Mouse (Mus musculus): ENCODE measurements around the gene Bcam. TPM values are rescaled to one million over a fixed set of nuclear protein-coding genes. Genes with fewer than 3 reads are reported as not detected.

Gene Bcam
- total and polyA plus RNA-seq, 3 experiments: 2.6 to 8.1 TPM; not detected in 1

GRCm38 (mm10) chr7:19710650-19711049 is 60.2 kb downstream of the Bcam start:
- no peak for TF ChIP-seq CHD1 (IDR thresholded peaks at IDR 0.05; ENCODE audit: low read depth, low read length)
- no peak for TF ChIP-seq MAZ (IDR thresholded peaks at IDR 0.05; ENCODE audit: low read depth, low read length)
- TF ChIP-seq KAT2A (conservative IDR thresholded peaks at IDR 0.05; ENCODE audit: low read depth, low read length): no peak
- no peak for TF ChIP-seq CHD2 (IDR thresholded peaks at IDR 0.05; ENCODE audit: low read length)
- TF ChIP-seq ZKSCAN1 (IDR thresholded peaks at IDR 0.05; ENCODE audit: low read depth, low read length): no peak
- no peak for TF ChIP-seq ELF1 (IDR thresholded peaks at IDR 0.05; ENCODE audit: low read depth, low read length)
- no peak for TF ChIP-seq NRF1 (IDR thresholded peaks at IDR 0.05; ENCODE audit: insufficient read depth, low read depth, low read length, poor library complexity, severe bottlenecking)
- TF ChIP-seq POLR2AphosphoS5 (IDR thresholded peaks at IDR 0.05; ENCODE audit: borderline replicate concordance, low read depth, low read length): no peak
- no peak for TF ChIP-seq MYC (IDR thresholded peaks at IDR 0.05; ENCODE audit: low read depth, low read length)
- TF ChIP-seq ZMIZ1 (IDR thresholded peaks at IDR 0.05; ENCODE audit: low read depth, low read length): no peak
- no peak for TF ChIP-seq MXI1 (IDR thresholded peaks at IDR 0.05; ENCODE audit: low read depth, low read length)
- no peak for TF ChIP-seq JUND (IDR thresholded peaks at IDR 0.05; ENCODE audit: low read depth, low read length)
- TF ChIP-seq ZNF384 (IDR thresholded peaks at IDR 0.05; ENCODE audit: low read depth, low read length): no peak
- TF ChIP-seq MEF2A (IDR thresholded peaks at IDR 0.05; ENCODE audit: extremely low read depth, insufficient replicate concordance, low read depth, low read length, poor library complexity, severe bottlenecking): no peak
- no peak for TF ChIP-seq SMC3 (IDR thresholded peaks at IDR 0.05; ENCODE audit: low read depth, low read length)
- TF ChIP-seq BHLHE40 (IDR thresholded peaks at IDR 0.05; ENCODE audit: borderline replicate concordance, low read depth, low read length): no peak
- TF ChIP-seq GABPA (IDR thresholded peaks at IDR 0.05; ENCODE audit: low read depth, low read length): no peak
- TF ChIP-seq HCFC1 (IDR thresholded peaks at IDR 0.05; ENCODE audit: low read depth, low read length): no peak
- no peak for TF ChIP-seq TAL1 (IDR thresholded peaks at IDR 0.05; ENCODE audit: low read length)
- TF ChIP-seq NELFE (IDR thresholded peaks at IDR 0.05; ENCODE audit: low read depth, low read length): no peak
- no peaks in the 10 kb centered on the region for H3K9me3 ChIP-seq (replicated peaks; ENCODE audit: insufficient read depth, low read length)
- H3K79me2 ChIP-seq (ENCODE audit: control insufficient read depth, insufficient read depth, low read length, poor library complexity): peaks cover 20% of the 10 kb centered on the region
- H3K9ac ChIP-seq (ENCODE audit: control insufficient read depth, low read depth, low read length, poor library complexity, severe bottlenecking): no peak overlapping the region
- H3K27me3 ChIP-seq (ENCODE audit: control insufficient read depth in 1 of 2, insufficient read depth in 2 of 2, low read length in 2 of 2): no peaks in the 10 kb centered on the region
- DNase-seq (ENCODE audit: low read depth, low spot score): no peak
- peaks cover 0 to 9% of the 10 kb centered on the region in 2 experiments; a peak in 1 of 4 replicates for H3K4me1 ChIP-seq (ENCODE audit: control insufficient read depth in 1 of 2, insufficient read depth in 2 of 2, low read length in 2 of 2)
- H3K27ac ChIP-seq (ENCODE audit: control insufficient read depth, low read depth, low read length): no peak overlapping the region
- H3K4me3 ChIP-seq (ENCODE audit: control insufficient read depth in 1 of 2, insufficient read depth in 1 of 2, low read depth in 2 of 2, low read length in 2 of 2): no peak overlapping the region
- H3K36me3 ChIP-seq (ENCODE audit: control insufficient read depth in 1 of 2, insufficient read depth in 2 of 2, low read length in 2 of 2): peaks cover 11 to 13% of the 10 kb centered on the region in 2 experiments

Other genes with a start within 250 kb of the Bcam start
- gene Ppp1r37, start 207.9 kb downstream of the Bcam start, total RNA-seq (2012; rRNA removed): 10.0 and 13.6 TPM in 2 replicates
- gene Ppp1r37, start 207.9 kb downstream of the Bcam start, polyA plus RNA-seq (2012; ENCODE audit: insufficient read depth in 1 of 2, insufficient read length in 2 of 2, low read depth in 1 of 2, low replicate concordance in 2 of 2, missing spikeins in 1 of 2): 10 to 100 TPM in 1 of 2 experiments, not detected in 1; 29.0 TPM
- 2.9 and 3.3 TPM in 2 replicates for gene Zfp296, start 193.7 kb downstream of the Bcam start, total RNA-seq (2012; rRNA removed)
- gene Zfp296, start 193.7 kb downstream of the Bcam start, polyA plus RNA-seq (2012; ENCODE audit: insufficient read depth in 1 of 2, insufficient read length in 2 of 2, low read depth in 1 of 2, low replicate concordance in 2 of 2, missing spikeins in 1 of 2): 1 to 10 TPM in 1 of 2 experiments, not detected in 1; 7.8 TPM
- gene Gemin7, start 193.4 kb downstream of the Bcam start, total RNA-seq (2012; rRNA removed): 49.6 and 58.0 TPM in 2 replicates
- 10 to 100 TPM in 1 of 2 experiments, not detected in 1; 78.7 TPM for gene Gemin7, start 193.4 kb downstream of the Bcam start, polyA plus RNA-seq (2012; ENCODE audit: insufficient read depth in 1 of 2, insufficient read length in 2 of 2, low read depth in 1 of 2, low replicate concordance in 2 of 2, missing spikeins in 1 of 2)
- 29.9 and 31.1 TPM in 2 replicates for gene Clasrp, start 166.5 kb downstream of the Bcam start, total RNA-seq (2012; rRNA removed)
- 10 to 100 TPM in 1 of 2 experiments, not detected in 1; 62.2 TPM for gene Clasrp, start 166.5 kb downstream of the Bcam start, polyA plus RNA-seq (2012; ENCODE audit: insufficient read depth in 1 of 2, insufficient read length in 2 of 2, low read depth in 1 of 2, low replicate concordance in 2 of 2, missing spikeins in 1 of 2)
- 4.6 and 6.2 TPM in 2 replicates for gene Relb, start 141.6 kb downstream of the Bcam start, total RNA-seq (2012; rRNA removed)
- gene Relb, start 141.6 kb downstream of the Bcam start, polyA plus RNA-seq (2012; ENCODE audit: insufficient read depth in 1 of 2, insufficient read length in 2 of 2, low read depth in 1 of 2, low replicate concordance in 2 of 2, missing spikeins in 1 of 2): 1 to 10 TPM in 1 of 2 experiments, not detected in 1; 7.7 TPM
- gene Clptm1, start 106.0 kb downstream of the Bcam start, total RNA-seq (2012; rRNA removed): 55.5 and 58.5 TPM in 2 replicates
- gene Clptm1, start 106.0 kb downstream of the Bcam start, polyA plus RNA-seq (2012; ENCODE audit: insufficient read depth in 1 of 2, insufficient read length in 2 of 2, low read depth in 1 of 2, low replicate concordance in 2 of 2, missing spikeins in 1 of 2): 100 to 1,000 TPM in 1 of 2 experiments, 10 to 100 TPM in 1; 62.4 to 102 TPM
- gene Apoc2, start 93.1 kb downstream of the Bcam start, total RNA-seq (2012; rRNA removed): not detected in 2 replicates
- gene Apoc2, start 93.1 kb downstream of the Bcam start, polyA plus RNA-seq (2012; ENCODE audit: insufficient read depth in 1 of 2, insufficient read length in 2 of 2, low read depth in 1 of 2, low replicate concordance in 2 of 2, missing spikeins in 1 of 2): not detected
- gene Gm44805, start 89.6 kb downstream of the Bcam start, total RNA-seq (2012; rRNA removed): not detected in 2 replicates
- gene Gm44805, start 89.6 kb downstream of the Bcam start, polyA plus RNA-seq (2012; ENCODE audit: insufficient read depth in 1 of 2, insufficient read length in 2 of 2, low read depth in 1 of 2, low replicate concordance in 2 of 2, missing spikeins in 1 of 2): not detected
- not detected in 2 replicates for gene Apoc4, start 89.5 kb downstream of the Bcam start, total RNA-seq (2012; rRNA removed)
- not detected for gene Apoc4, start 89.5 kb downstream of the Bcam start, polyA plus RNA-seq (2012; ENCODE audit: insufficient read depth in 1 of 2, insufficient read length in 2 of 2, low read depth in 1 of 2, low replicate concordance in 2 of 2, missing spikeins in 1 of 2)
- not detected in 2 replicates for gene Apoc1, start 78.4 kb downstream of the Bcam start, total RNA-seq (2012; rRNA removed)
- gene Apoc1, start 78.4 kb downstream of the Bcam start, polyA plus RNA-seq (2012; ENCODE audit: insufficient read depth in 1 of 2, insufficient read length in 2 of 2, low read depth in 1 of 2, low replicate concordance in 2 of 2, missing spikeins in 1 of 2): under 1 TPM in 1 of 2 experiments, not detected in 1; 0.35 TPM
- gene Apoe, start 71.8 kb downstream of the Bcam start, total RNA-seq (2012; rRNA removed): 22.6 and 33.3 TPM in 2 replicates
- 10 to 100 TPM in 1 of 2 experiments, not detected in 1; 61.4 TPM for gene Apoe, start 71.8 kb downstream of the Bcam start, polyA plus RNA-seq (2012; ENCODE audit: insufficient read depth in 1 of 2, insufficient read length in 2 of 2, low read depth in 1 of 2, low replicate concordance in 2 of 2, missing spikeins in 1 of 2)
- 288 and 294 TPM in 2 replicates for gene Tomm40, start 55.6 kb downstream of the Bcam start, total RNA-seq (2012; rRNA removed)
- gene Tomm40, start 55.6 kb downstream of the Bcam start, polyA plus RNA-seq (2012; ENCODE audit: insufficient read depth in 1 of 2, insufficient read length in 2 of 2, low read depth in 1 of 2, low replicate concordance in 2 of 2, missing spikeins in 1 of 2): 100 to 1,000 TPM in 1 of 2 experiments, not detected in 1; 403 TPM
- 6.9 TPM in 2 replicates for gene Nectin2, start 20.5 kb downstream of the Bcam start, total RNA-seq (2012; rRNA removed)
- gene Nectin2, start 20.5 kb downstream of the Bcam start, polyA plus RNA-seq (2012; ENCODE audit: insufficient read depth in 1 of 2, insufficient read length in 2 of 2, low read depth in 1 of 2, low replicate concordance in 2 of 2, missing spikeins in 1 of 2): 10 to 100 TPM in 1 of 2 experiments, not detected in 1; 25.6 TPM
- gene Cblc, start 25.8 kb upstream of the Bcam start, total RNA-seq (2012; rRNA removed): not detected in 2 replicates
- not detected for gene Cblc, start 25.8 kb upstream of the Bcam start, polyA plus RNA-seq (2012; ENCODE audit: insufficient read depth in 1 of 2, insufficient read length in 2 of 2, low read depth in 1 of 2, low replicate concordance in 2 of 2, missing spikeins in 1 of 2)
- gene Bcl3, start 51.8 kb upstream of the Bcam start, total RNA-seq (2012; rRNA removed): 1.7 and 2.7 TPM in 2 replicates
- gene Bcl3, start 51.8 kb upstream of the Bcam start, polyA plus RNA-seq (2012; ENCODE audit: insufficient read depth in 1 of 2, insufficient read length in 2 of 2, low read depth in 1 of 2, low replicate concordance in 2 of 2, missing spikeins in 1 of 2): 1 to 10 TPM in 1 of 2 experiments, not detected in 1; 6.7 TPM
- not detected in 2 replicates for gene Gm19345, start 81.0 kb upstream of the Bcam start, total RNA-seq (2012; rRNA removed)
- gene Gm19345, start 81.0 kb upstream of the Bcam start, polyA plus RNA-seq (2012; ENCODE audit: insufficient read depth in 1 of 2, insufficient read length in 2 of 2, low read depth in 1 of 2, low replicate concordance in 2 of 2, missing spikeins in 1 of 2): not detected
- 0.12 TPM in 1 of 2 replicates, not detected in the other for gene Ceacam16, start 90.3 kb upstream of the Bcam start, total RNA-seq (2012; rRNA removed)
- gene Ceacam16, start 90.3 kb upstream of the Bcam start, polyA plus RNA-seq (2012; ENCODE audit: insufficient read depth in 1 of 2, insufficient read length in 2 of 2, low read depth in 1 of 2, low replicate concordance in 2 of 2, missing spikeins in 1 of 2): under 1 TPM in 1 of 2 experiments, not detected in 1; 0.18 TPM
- 0.04 TPM in 1 of 2 replicates, not detected in the other for gene Ceacam19, start 116.9 kb upstream of the Bcam start, total RNA-seq (2012; rRNA removed)
- gene Ceacam19, start 116.9 kb upstream of the Bcam start, polyA plus RNA-seq (2012; ENCODE audit: insufficient read depth in 1 of 2, insufficient read length in 2 of 2, low read depth in 1 of 2, low replicate concordance in 2 of 2, missing spikeins in 1 of 2): under 1 TPM in 1 of 2 experiments, not detected in 1; 0.03 TPM
- not detected in 2 replicates for gene Pvr, start 150.1 kb upstream of the Bcam start, total RNA-seq (2012; rRNA removed)
- not detected for gene Pvr, start 150.1 kb upstream of the Bcam start, polyA plus RNA-seq (2012; ENCODE audit: insufficient read depth in 1 of 2, insufficient read length in 2 of 2, low read depth in 1 of 2, low replicate concordance in 2 of 2, missing spikeins in 1 of 2)
- gene Igsf23, start 179.7 kb upstream of the Bcam start, total RNA-seq (2012; rRNA removed): 0.08 TPM in 1 of 2 replicates, not detected in the other
- gene Igsf23, start 179.7 kb upstream of the Bcam start, polyA plus RNA-seq (2012; ENCODE audit: insufficient read depth in 1 of 2, insufficient read length in 2 of 2, low read depth in 1 of 2, low replicate concordance in 2 of 2, missing spikeins in 1 of 2): under 1 TPM in 1 of 2 experiments, not detected in 1; 0.35 TPM
- gene Ceacam20, start 194.4 kb upstream of the Bcam start, total RNA-seq (2012; rRNA removed): not detected in 2 replicates
- gene Ceacam20, start 194.4 kb upstream of the Bcam start, polyA plus RNA-seq (2012; ENCODE audit: insufficient read depth in 1 of 2, insufficient read length in 2 of 2, low read depth in 1 of 2, low replicate concordance in 2 of 2, missing spikeins in 1 of 2): not detected
- gene Nlrp9b, start 220.4 kb upstream of the Bcam start, total RNA-seq (2012; rRNA removed): not detected in 2 replicates
- not detected for gene Nlrp9b, start 220.4 kb upstream of the Bcam start, polyA plus RNA-seq (2012; ENCODE audit: insufficient read depth in 1 of 2, insufficient read length in 2 of 2, low read depth in 1 of 2, low replicate concordance in 2 of 2, missing spikeins in 1 of 2)